Mouse (Mus musculus): ENCODE measurements around the gene Tsacc. TPM values are rescaled to one million over a fixed set of nuclear protein-coding genes. Genes with fewer than 3 reads are reported as not detected.
A peak's percentile ranks its signal among the peaks of the same experiment; 100 is the strongest.

Tsacc gene
- polyA plus RNA-seq, 1 experiment from 2014 or later, result 11.4 TPM

GRCm38 (mm10) chr3:88245811-88246210, 51.0 kb downstream of the Tsacc start:
- H3K4me1 ChIP-seq, result peaks cover 38% of the 10 kb centered on the region
- H3K9me3 ChIP-seq, result no peaks in the 10 kb centered on the region
- H3K4me3 ChIP-seq (replicated peaks), result no peak overlapping the region
- H3K27ac ChIP-seq, result no peak overlapping the region
- WGBS, result 19% methylated on average over 13 of the region's 13 CpGs
- no peak overlapping the region for H3K4me2 ChIP-seq
- no peaks in the 10 kb centered on the region for H3K36me3 ChIP-seq (replicated peaks)
- no peak overlapping the region for H3K9ac ChIP-seq
- no peak for ATAC-seq (ENCODE audit: low FRiP score)
- peaks cover 72% of the 10 kb centered on the region for H3K27me3 ChIP-seq

GRCm38 (mm10) chr3:88244071-88244470, 52.7 kb downstream of the Tsacc start:
- Histone ChIP-seq H3K27ac (no peak overlapping the region), H3K36me3 (replicated peaks) (no peaks in the 10 kb centered on the region), H3K4me2 (no peak overlapping the region), H3K4me1 (peaks cover 53% of the 10 kb centered on the region), H3K27me3 (peaks cover 86% of the 10 kb centered on the region), H3K9me3 (no peaks in the 10 kb centered on the region), H3K9ac (no peak overlapping the region), H3K4me3 (replicated peaks) (no peak overlapping the region)
- ATAC-seq (ENCODE audit: low FRiP score), result no peak
- 4% methylated on average over 2 of the region's 2 CpGs for WGBS

GRCm38 (mm10) chr3:88242531-88242930, 54.3 kb downstream of the Tsacc start:
- no peaks in the 10 kb centered on the region for H3K36me3 ChIP-seq (replicated peaks)
- ATAC-seq (ENCODE audit: low FRiP score), result peak; percentile 64
- H3K27ac ChIP-seq, result peak overlapping the region; percentile 89
- H3K4me2 ChIP-seq, result 0 out of 2 replicates have a peak overlapping the region, but pooled peaks have one; percentile 3
- H3K4me3 ChIP-seq (replicated peaks), result no peak overlapping the region; the same call in 1 of the 2 replicates
- peak overlapping the region; percentile 38; the same call in 1 of the 2 replicates for H3K9ac ChIP-seq
- peaks cover 84% of the 10 kb centered on the region for H3K27me3 ChIP-seq
- no peaks in the 10 kb centered on the region for H3K9me3 ChIP-seq
- under 1% methylated on average over 13 of the region's 13 CpGs for WGBS
- peaks cover 63% of the 10 kb centered on the region for H3K4me1 ChIP-seq

- Histone ChIP-seq H3K4me2 (peak overlapping the region; percentile 50), H3K9ac (peak overlapping the region; percentile 56), H3K27ac (peak overlapping the region; percentile 89), H3K27me3 (peaks cover 82% of the 10 kb centered on the region), H3K4me3 (replicated peaks) (peak overlapping the region; percentile 24), H3K9me3 (no peaks in the 10 kb centered on the region), H3K36me3 (replicated peaks) (no peaks in the 10 kb centered on the region), H3K4me1 (peaks cover 76% of the 10 kb centered on the region)
- ATAC-seq (ENCODE audit: low FRiP score), result peak; percentile 37
- WGBS, result under 1% methylated on average over 48 of the region's 48 CpGs
These were observed 55.6 kb downstream of the Tsacc start for GRCm38 (mm10) chr3:88241045-88241786.

- Histone ChIP-seq H3K9me3 (no peaks in the 10 kb centered on the region), H3K27me3 (peaks cover 77% of the 10 kb centered on the region), H3K4me3 (replicated peaks) (no peak overlapping the region), H3K4me1 (peaks cover 91% of the 10 kb centered on the region), H3K9ac (peak overlapping the region; percentile 38; the same call in 1 of the 2 replicates), H3K36me3 (replicated peaks) (no peaks in the 10 kb centered on the region), H3K4me2 (no peak overlapping the region), H3K27ac (peak overlapping the region; percentile 99)
- no peak for ATAC-seq (ENCODE audit: low FRiP score)
- 50% methylated on average over 4 of the region's 4 CpGs for WGBS
These were observed 57.4 kb downstream of the Tsacc start for GRCm38 (mm10) chr3:88239446-88239845.

GRCm38 (mm10) chr3:88238866-88239391, 57.9 kb downstream of the Tsacc start:
- WGBS, result 27% methylated on average over 8 of the region's 8 CpGs
- Histone ChIP-seq H3K27me3 (peaks cover 75% of the 10 kb centered on the region), H3K4me2 (no peak overlapping the region), H3K9me3 (no peaks in the 10 kb centered on the region), H3K4me1 (peaks cover 95% of the 10 kb centered on the region), H3K9ac (peak overlapping the region; percentile 38; the same call in 1 of the 2 replicates), H3K4me3 (replicated peaks) (no peak overlapping the region), H3K36me3 (replicated peaks) (no peaks in the 10 kb centered on the region), H3K27ac (peak overlapping the region; percentile 99)
- no peak; the same call in 1 of the 2 replicates for ATAC-seq (ENCODE audit: low FRiP score)

- peak overlapping the region; percentile 99 for H3K27ac ChIP-seq
- H3K4me2 ChIP-seq, result 0 out of 2 replicates have a peak overlapping the region, but pooled peaks have one; percentile 13
- H3K9ac ChIP-seq, result no peak overlapping the region; the same call in none of the 2 replicates
- peaks cover 95% of the 10 kb centered on the region for H3K4me1 ChIP-seq
- no peak overlapping the region for H3K4me3 ChIP-seq (replicated peaks)
- WGBS, result 7% methylated on average over 10 of the region's 10 CpGs
- peaks cover 63% of the 10 kb centered on the region for H3K27me3 ChIP-seq
- no peak for ATAC-seq (ENCODE audit: low FRiP score)
- no peaks in the 10 kb centered on the region for H3K9me3 ChIP-seq
- H3K36me3 ChIP-seq (replicated peaks), result no peaks in the 10 kb centered on the region
These were observed 59.1 kb downstream of the Tsacc start for GRCm38 (mm10) chr3:88237556-88238194.

GRCm38 (mm10) chr3:88237161-88237555, 59.6 kb downstream of the Tsacc start:
- ATAC-seq (ENCODE audit: low FRiP score), result 0 out of 2 replicates have a peak, but pooled peaks have one; percentile 14
- Histone ChIP-seq H3K4me2 (peak overlapping the region; percentile 13; the same call in 1 of the 2 replicates), H3K27ac (peak overlapping the region; percentile 99), H3K9ac (no peak overlapping the region; the same call in 1 of the 2 replicates), H3K4me1 (peaks cover 95% of the 10 kb centered on the region), H3K27me3 (peaks cover 61% of the 10 kb centered on the region), H3K4me3 (replicated peaks) (no peak overlapping the region), H3K36me3 (replicated peaks) (no peaks in the 10 kb centered on the region), H3K9me3 (no peaks in the 10 kb centered on the region)
- 3% methylated on average over 6 of the region's 6 CpGs for WGBS

GRCm38 (mm10) chr3:88235616-88236015, 61.2 kb downstream of the Tsacc start:
- Histone ChIP-seq H3K4me3 (replicated peaks) (no peak overlapping the region), H3K4me2 (no peak overlapping the region), H3K4me1 (peaks cover 96% of the 10 kb centered on the region), H3K27ac (peak overlapping the region; percentile 99), H3K36me3 (replicated peaks) (no peaks in the 10 kb centered on the region), H3K27me3 (peaks cover 58% of the 10 kb centered on the region), H3K9ac (peak overlapping the region; percentile 3; the same call in 1 of the 2 replicates), H3K9me3 (no peaks in the 10 kb centered on the region)
- 26% methylated on average over 2 of the region's 2 CpGs for WGBS
- ATAC-seq (ENCODE audit: low FRiP score), result no peak

- Histone ChIP-seq H3K4me1 (peaks cover 96% of the 10 kb centered on the region), H3K27me3 (peaks cover 54% of the 10 kb centered on the region), H3K4me3 (replicated peaks) (no peak overlapping the region), H3K27ac (peak overlapping the region; percentile 99), H3K36me3 (replicated peaks) (peaks cover 2% of the 10 kb centered on the region), H3K9me3 (no peaks in the 10 kb centered on the region), H3K4me2 (no peak overlapping the region), H3K9ac (peak overlapping the region; percentile 3; the same call in 1 of the 2 replicates)
- WGBS, result 5% methylated on average over 3 of the region's 3 CpGs
- ATAC-seq (ENCODE audit: low FRiP score), result no peak
These were observed 61.6 kb downstream of the Tsacc start for GRCm38 (mm10) chr3:88235216-88235615.

GRCm38 (mm10) chr3:88234041-88234440, 62.8 kb downstream of the Tsacc start:
- Histone ChIP-seq H3K27ac (peak overlapping the region; percentile 99), H3K9ac (no peak overlapping the region; the same call in 1 of the 2 replicates), H3K4me2 (peak overlapping the region; percentile 10), H3K9me3 (no peaks in the 10 kb centered on the region), H3K4me3 (replicated peaks) (no peak overlapping the region), H3K36me3 (replicated peaks) (peaks cover 14% of the 10 kb centered on the region), H3K4me1 (peaks cover 97% of the 10 kb centered on the region), H3K27me3 (peaks cover 53% of the 10 kb centered on the region)
- ATAC-seq (ENCODE audit: low FRiP score), result no peak
- 28% methylated on average over 8 of the region's 8 CpGs for WGBS

All from forebrain, embryonic 12.5 days (tissue).